Mouse (Mus musculus): ENCODE data around the gene Olfr933.

DNA sequence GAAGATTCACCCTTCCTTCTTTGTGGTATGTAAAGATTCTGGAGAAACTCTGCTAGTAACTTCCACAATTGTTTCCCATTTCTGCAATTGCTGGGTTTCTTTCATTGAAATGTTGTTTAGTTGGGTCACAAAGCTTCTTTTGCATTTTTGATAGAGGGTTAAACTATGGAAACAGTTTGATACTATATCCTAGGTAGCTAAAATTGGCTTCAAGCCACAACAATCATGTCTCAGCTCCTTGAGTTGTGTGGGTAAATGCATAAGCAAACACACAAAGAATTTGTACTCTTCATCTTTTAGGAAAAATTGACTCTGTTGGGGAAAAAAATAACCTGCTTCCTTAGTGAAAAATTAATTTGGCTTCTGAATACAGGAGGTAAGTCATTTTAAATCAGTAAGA lies 42.6 kb upstream of the Olfr933 start, which contains the start of gene Olfr930:
- TF ChIP-seq POLR2A (IDR thresholded peaks at IDR 0.05; ENCODE audit: borderline replicate concordance, extremely low read depth, low read depth, low read length) (no peak), CTCF (IDR thresholded peaks at IDR 0.05; ENCODE audit: insufficient read depth, low read length) (no peak)
